9 mouse cellular contexts compared by ENCODE assay signal in the genomic region with DNA sequence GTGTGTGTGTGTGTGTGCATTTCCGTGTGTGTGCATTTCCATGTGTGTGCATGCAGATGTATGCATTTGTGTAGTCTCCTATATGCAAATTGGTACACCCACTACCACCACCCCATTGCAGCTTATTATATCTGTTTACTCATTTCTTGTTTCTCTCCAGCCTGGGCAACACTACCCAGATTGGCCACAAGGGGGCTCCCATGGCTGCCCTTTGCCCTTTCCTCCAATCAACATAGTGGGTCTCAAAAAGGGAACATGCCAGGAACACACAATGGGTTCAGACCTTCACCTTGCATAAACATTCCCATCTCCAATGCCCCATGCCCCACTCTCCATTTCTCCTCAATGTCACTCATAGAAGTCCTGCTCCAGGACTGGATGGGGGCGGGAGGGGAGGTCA. TPM values are rescaled to one million over a fixed set of nuclear protein-coding genes. Genes with fewer than 3 reads are reported as not detected.
A peak's percentile ranks its signal among the peaks of the same experiment; 100 is the strongest.
DNase-seq lines count a peak whose midpoint lies in the region; TF ChIP-seq lines count a peak whose summit lies in the region.
"Had no signal": no experiment of that assay in that cellular context is flagged by ENCODE, and none has a peak within 500 bp of the region (broad histone marks: within the 10 kb centered on the region; RNA-seq: fewer than 3 reads in every experiment).

No protein-coding gene starts in this region.

- DNase-seq in cerebellum, adult 2 months: peak; percentile 15 to 24
- DNase-seq in cerebellum, adult 11 months: no peak
- DNase-seq in layer of hippocampus, postnatal 10 days (ENCODE audit: low spot score in 2 of 2): peak; percentile 34 to 47
- no peak for DNase-seq in layer of hippocampus, postnatal 36 days
- DNase-seq in adrenal gland, adult 2 months: peak; percentile 57
- DNase-seq in gastrocnemius, postnatal 14 days: peak; percentile 31
- peak; percentile 32 to 70 for DNase-seq in lung, postnatal 4 days
- DNase-seq in thymus, adult 18-20 months: peak; percentile 35 to 58

- no peak for TF ChIP-seq POLR2A in cerebellum, adult 2 months (IDR thresholded peaks at IDR 0.05; ENCODE audit: borderline replicate concordance, insufficient read depth, low read length)

- peak; percentile 29; the same call in 1 of the 2 replicates for TF ChIP-seq CTCF in cerebellum, adult 2 months (IDR thresholded peaks at IDR 0.05; ENCODE audit: borderline replicate concordance, insufficient read depth, low read depth, low read length)

- no peak overlapping the region for H3K27ac ChIP-seq in cerebellum, adult 2 months (ENCODE audit: insufficient read depth, low read length)

- H3K4me3 ChIP-seq in cerebellum, adult 2 months (replicated peaks; ENCODE audit: insufficient read depth, low read depth, low read length): no peak overlapping the region
- H3K4me3 ChIP-seq: myocyte had no signal

- 64% methylated on average over 2 of the region's 2 CpGs for WGBS in cerebellum, adult 2 months

- no peaks in the 10 kb centered on the region for H3K27me3 ChIP-seq in cerebellum, adult 2 months (ENCODE audit: control insufficient read depth, insufficient read depth, low read length)

- H3K4me1 ChIP-seq in cerebellum, adult 2 months (ENCODE audit: control insufficient read depth, insufficient read depth, low read length): no peaks in the 10 kb centered on the region

- intact Hi-C loops in gastrocnemius, postnatal 14 days (cut with DNase I; ENCODE audit: low total_unique reads): no loop called here

RNA-seq across cellular contexts. Expression of a gene that starts 24.3 kb away (rescaled TPM):
- polyA plus RNA-seq in cerebellum, adult 2 months (2012; rRNA removed): 8.2 and 9.2 TPM in 2 replicates
- 1 to 10 TPM; 3.3 to 3.9 TPM for total RNA-seq in layer of hippocampus, postnatal 10 days (2021)
- total RNA-seq in layer of hippocampus, postnatal 36 days (2021): 1 to 10 TPM; 3.5 to 3.9 TPM
- 1 to 10 TPM; 3.2 to 4.7 TPM for total RNA-seq in adrenal gland, adult 2 months (2021)
- 3.9 and 4.2 TPM in 2 replicates for polyA plus RNA-seq in adrenal gland, adult 2 months (2012; rRNA removed)
- 1 to 10 TPM; 4.3 to 4.9 TPM for total RNA-seq in gastrocnemius, postnatal 14 days (2021)

Comparison
In these comparisons a context has a peak if more than half of its experiments do, and no peak if none do; other contexts are left out.
1. DNase-seq: peak in cerebellum, adult 2 months (2 of 2), layer of hippocampus, postnatal 10 days (2 of 2), adrenal gland, adult 2 months (single experiment), gastrocnemius, postnatal 14 days (single experiment), lung, postnatal 4 days (2 of 2) and thymus, adult 18-20 months (2 of 2); none in cerebellum, adult 11 months (single experiment) and layer of hippocampus, postnatal 36 days (0 of 2).